Mouse (Mus musculus) hindbrain, embryonic 15.5 days (tissue): ENCODE measurements around the gene Nfib. TPM values are rescaled to one million over a fixed set of nuclear protein-coding genes. Genes with fewer than 3 reads are reported as not detected.
A peak's percentile ranks its signal among the peaks of the same experiment; 100 is the strongest.

ENCODE experiments used
- ATAC-seq: fragments of 200-750 bp; cut with Nextera tagmentation; 2 replicates; pipeline ENCODE4 v1.8.0; 2017; ENCODE audit warnings: low read depth, moderate number of reproducible peaks, moderate TSS enrichment; ENCODE audit not compliant: low FRiP score
- H3K27ac ChIP-seq: fragments of 300-500 bp; sonication (generic); replicated peaks from 2 replicates; pipeline ENCODE4 v1.5.1; 2015; ENCODE audit warnings: mild to moderate bottlenecking, inconsistent platforms
- H3K27me3 ChIP-seq: fragments of 300-500 bp; sonication (generic); 2 replicates; pipeline ENCODE4 v1.6.1; 2015; ENCODE audit warnings: control low read depth, inconsistent platforms
- H3K36me3 ChIP-seq: fragments of 300-500 bp; sonication (generic); 2 replicates; pipeline ENCODE4 v1.6.1; 2015; ENCODE audit warnings: control low read depth, inconsistent platforms
- H3K4me1 ChIP-seq: fragments of 300-500 bp; sonication (generic); replicated peaks from 2 replicates; pipeline ENCODE4 v1.6.1; 2015; ENCODE audit warnings: control low read depth, inconsistent platforms
- H3K4me2 ChIP-seq: fragments of 300-500 bp; sonication (generic); 2 replicates; pipeline ENCODE4 v1.6.1; 2015; ENCODE audit warnings: moderate library complexity, mild to moderate bottlenecking, inconsistent platforms
- H3K4me3 ChIP-seq: fragments of 300-500 bp; sonication (generic); 2 replicates; pipeline ENCODE4 v1.5.1; 2015; ENCODE audit warnings: mild to moderate bottlenecking, inconsistent platforms
- H3K9ac ChIP-seq: fragments of 300-500 bp; sonication (generic); 2 replicates; pipeline ENCODE4 v1.6.1; 2015; ENCODE audit warnings: inconsistent platforms
- H3K9me3 ChIP-seq: fragments of 300-500 bp; sonication (generic); 2 replicates; pipeline ENCODE4 v1.6.1; 2016; ENCODE audit warnings: control low read depth, inconsistent platforms
- WGBS: fragments of 180-500 bp; shearing (Covaris S2); methylation state at CpG from one replicate; pipeline ENCODE4 v1.1.7; 2015; 5-methylcytosine and 5-hydroxymethylcytosine counted together
- polyA plus RNA-seq: library from polyadenylated mRNA; unstranded; fragments of >200 nt; fragmentation: Nextera tagmentation; extraction: Ambion mirVana; gene quantifications from 2 replicates; pipeline ENCODE4 v1.2.1, GENCODE M21; 2015

Gene Nfib
- polyA plus RNA-seq, 1 experiment from 2014 or later, result 72.5 TPM

DNA sequence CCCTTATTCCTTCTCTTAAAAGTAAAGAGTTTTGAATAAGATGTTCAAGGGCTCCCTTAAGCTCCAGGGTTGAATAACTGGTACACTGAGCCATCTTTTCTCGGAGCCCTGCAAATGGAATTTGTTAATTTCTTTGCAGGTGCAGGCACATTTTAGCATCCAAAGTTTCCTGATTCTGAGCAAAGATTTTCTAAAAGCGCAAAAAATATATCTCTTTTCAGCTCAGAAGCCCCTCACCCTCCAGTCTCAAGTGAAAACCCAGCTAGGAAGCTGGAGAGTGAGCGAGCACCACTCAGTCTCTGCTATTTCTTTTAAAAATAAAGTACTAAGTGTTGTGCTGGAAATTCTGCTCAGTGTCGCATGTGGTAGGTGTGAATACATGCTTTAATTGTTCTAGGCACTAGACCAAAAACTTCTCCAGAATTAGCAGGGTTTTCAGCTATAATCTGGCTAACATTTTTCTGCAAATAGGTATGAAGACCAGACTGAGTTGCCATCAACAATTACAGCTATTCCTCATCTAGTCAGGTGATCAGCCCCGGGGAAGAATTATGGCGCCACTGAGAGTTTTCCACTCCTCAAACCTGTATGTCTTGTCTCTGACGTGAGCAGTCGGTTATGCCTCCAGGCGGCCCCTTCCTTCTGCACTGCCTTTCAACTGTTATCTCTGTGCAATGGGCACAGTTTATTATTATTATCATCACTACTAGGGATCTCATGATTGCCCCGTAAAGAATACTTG, 162.7 kb downstream of the Nfib start:
- Histone ChIP-seq H3K9ac (no peak overlapping the region), H3K36me3 (no peaks in the 10 kb centered on the region), H3K4me2 (no peak overlapping the region), H3K4me3 (no peak overlapping the region), H3K27me3 (0 out of 2 replicates have a peak, but pooled peaks cover 3% of the 10 kb centered on the region), H3K4me1 (peaks cover 20% of the 10 kb centered on the region), H3K27ac (no peak overlapping the region), H3K9me3 (no peaks in the 10 kb centered on the region)
- 61% methylated on average over 10 of the region's 10 CpGs for WGBS
- no peak for ATAC-seq

DNA sequence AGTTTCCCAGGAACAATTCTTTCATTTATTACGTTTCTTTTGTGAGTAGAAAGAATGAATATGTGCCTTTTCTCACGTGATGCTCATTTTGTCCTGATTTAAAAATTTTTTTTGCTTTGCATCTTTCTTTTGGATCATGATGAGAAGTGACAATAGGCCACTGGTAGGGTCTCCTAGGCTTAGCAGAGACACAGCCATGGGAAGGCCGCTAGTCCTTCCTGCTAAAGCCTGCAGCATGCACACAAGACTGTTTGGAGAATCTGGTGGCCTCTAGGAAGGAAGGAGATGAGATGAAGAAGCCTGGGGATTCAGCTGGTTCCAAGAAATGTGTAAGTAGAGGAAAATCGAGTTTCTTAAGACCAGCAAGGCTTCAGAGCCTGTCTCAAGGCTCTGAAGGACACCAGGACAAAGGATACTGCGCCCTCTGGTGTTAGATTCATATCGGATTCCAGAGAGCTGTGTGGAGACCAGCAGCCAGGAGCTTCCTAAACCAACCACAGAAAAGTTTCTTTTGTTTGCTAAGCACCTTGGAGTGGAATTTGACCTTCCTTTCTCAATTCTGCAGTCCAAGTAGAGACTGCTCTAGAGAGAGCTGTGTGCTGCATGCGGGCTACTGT, 163.5 kb downstream of the Nfib start:
- Histone ChIP-seq H3K27me3 (0 out of 2 replicates have a peak, but pooled peaks cover 3% of the 10 kb centered on the region), H3K4me3 (no peak overlapping the region), H3K9ac (no peak overlapping the region), H3K27ac (0 out of 2 replicates have a peak overlapping the region, but pooled peaks have one; percentile 39), H3K9me3 (no peaks in the 10 kb centered on the region), H3K4me1 (peaks cover 28% of the 10 kb centered on the region), H3K36me3 (no peaks in the 10 kb centered on the region), H3K4me2 (no peak overlapping the region)
- peak; percentile 85 for ATAC-seq
- 30% methylated on average over 7 of the region's 7 CpGs for WGBS

DNA sequence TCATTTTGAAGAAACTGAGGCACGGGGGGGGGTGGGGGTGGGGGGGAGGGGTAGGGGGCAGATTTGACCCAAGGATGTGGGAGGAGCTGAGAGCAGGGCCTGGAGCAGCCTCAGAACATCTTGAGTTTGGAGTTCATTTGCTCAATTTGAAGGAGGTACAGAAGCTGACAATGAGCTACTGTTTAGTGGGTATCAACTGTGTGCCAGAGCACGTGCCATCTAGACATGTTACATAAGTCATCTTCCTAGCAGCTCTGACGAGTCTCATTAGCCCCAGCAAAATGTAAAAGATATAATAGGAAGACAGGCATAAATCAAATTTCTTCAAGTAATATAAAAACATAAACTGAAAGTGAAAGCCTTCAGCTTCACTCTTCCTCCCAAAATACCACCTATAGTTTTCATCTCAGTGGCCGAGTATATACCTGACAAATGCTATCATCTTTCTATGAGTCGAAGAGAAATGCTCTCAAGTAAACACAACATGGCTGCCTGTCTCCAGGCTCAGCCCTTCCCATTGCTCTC, 165.0 kb downstream of the Nfib start:
- ATAC-seq, result no peak
- Histone ChIP-seq H3K9ac (no peak overlapping the region), H3K9me3 (no peaks in the 10 kb centered on the region), H3K4me2 (no peak overlapping the region), H3K36me3 (no peaks in the 10 kb centered on the region), H3K27me3 (peaks cover 11% of the 10 kb centered on the region; the same call in 1 of the 2 replicates), H3K4me1 (peaks cover 42% of the 10 kb centered on the region), H3K27ac (no peak overlapping the region), H3K4me3 (no peak overlapping the region)
- 57% methylated on average over 5 of the region's 5 CpGs for WGBS

DNA sequence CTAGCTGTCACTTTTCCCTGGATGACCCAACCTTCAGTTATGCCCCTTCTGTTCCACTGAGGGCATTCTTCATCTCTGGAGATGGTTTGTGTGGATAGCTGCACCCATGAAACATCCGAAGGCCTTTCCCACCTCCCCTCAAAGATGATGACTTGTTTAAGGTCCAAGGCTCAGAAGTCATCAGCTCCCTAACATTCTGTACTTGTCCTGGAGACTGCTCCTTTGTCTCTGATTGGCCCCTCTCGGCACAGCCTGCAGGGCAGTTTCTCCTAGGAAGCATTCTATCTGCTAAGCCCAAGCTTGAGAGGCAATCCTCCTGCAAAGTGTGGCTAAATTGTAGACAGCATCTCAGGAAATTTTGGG, 165.5 kb downstream of the Nfib start:
- H3K4me2 ChIP-seq, result peak overlapping the region; percentile 60
- no peak overlapping the region for H3K9ac ChIP-seq
- ATAC-seq, result no peak
- peaks cover 42% of the 10 kb centered on the region for H3K4me1 ChIP-seq
- H3K27me3 ChIP-seq, result peaks cover 15% of the 10 kb centered on the region; the same call in 1 of the 2 replicates
- H3K27ac ChIP-seq, result peak overlapping the region; percentile 69
- no peaks in the 10 kb centered on the region for H3K36me3 ChIP-seq
- no peaks in the 10 kb centered on the region for H3K9me3 ChIP-seq
- no peak overlapping the region; the same call in 1 of the 2 replicates for H3K4me3 ChIP-seq
- WGBS, result 17% methylated on average over 2 of the region's 2 CpGs

DNA sequence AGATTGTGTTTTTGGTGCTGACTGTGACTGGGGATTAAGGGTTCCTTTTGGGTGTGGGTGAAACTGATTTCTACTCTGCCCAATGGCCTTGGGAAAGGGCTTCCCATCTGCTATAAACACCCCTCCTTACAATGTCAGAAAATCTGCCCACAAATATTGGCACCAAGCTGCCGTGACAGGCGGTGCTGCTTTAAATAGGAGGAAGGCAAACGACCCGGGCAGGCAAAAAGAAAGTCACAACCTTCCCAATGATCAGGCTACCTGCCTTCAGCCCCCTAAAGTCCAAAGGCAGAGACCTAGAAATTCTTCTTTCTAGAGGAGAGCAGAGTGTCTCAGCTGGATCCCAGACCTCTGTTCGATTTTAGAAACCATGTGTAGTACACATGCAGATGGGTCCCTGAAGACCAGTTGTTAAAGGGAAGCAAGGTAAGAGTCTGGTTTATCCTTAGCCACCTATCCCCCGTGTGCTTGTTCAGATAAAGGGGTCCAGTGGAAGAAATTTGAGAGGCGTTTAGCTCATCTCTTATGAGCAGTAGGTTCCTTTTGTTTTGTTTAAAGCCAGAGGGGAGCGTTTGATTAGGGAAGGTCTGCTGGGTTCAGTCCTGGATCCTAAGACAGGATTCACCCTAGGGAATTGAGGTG, 166.0 kb downstream of the Nfib start:
- H3K4me2 ChIP-seq, result peak overlapping the region; percentile 60
- no peak overlapping the region for H3K9ac ChIP-seq
- peaks cover 42% of the 10 kb centered on the region for H3K4me1 ChIP-seq
- no peaks in the 10 kb centered on the region for H3K9me3 ChIP-seq
- no peak for ATAC-seq
- 20% methylated on average over 8 of the region's 8 CpGs for WGBS
- H3K4me3 ChIP-seq, result peak overlapping the region; percentile 10; the same call in 1 of the 2 replicates
- no peaks in the 10 kb centered on the region for H3K36me3 ChIP-seq
- peaks cover 16% of the 10 kb centered on the region; the same call in 1 of the 2 replicates for H3K27me3 ChIP-seq
- peak overlapping the region; percentile 69 for H3K27ac ChIP-seq

DNA sequence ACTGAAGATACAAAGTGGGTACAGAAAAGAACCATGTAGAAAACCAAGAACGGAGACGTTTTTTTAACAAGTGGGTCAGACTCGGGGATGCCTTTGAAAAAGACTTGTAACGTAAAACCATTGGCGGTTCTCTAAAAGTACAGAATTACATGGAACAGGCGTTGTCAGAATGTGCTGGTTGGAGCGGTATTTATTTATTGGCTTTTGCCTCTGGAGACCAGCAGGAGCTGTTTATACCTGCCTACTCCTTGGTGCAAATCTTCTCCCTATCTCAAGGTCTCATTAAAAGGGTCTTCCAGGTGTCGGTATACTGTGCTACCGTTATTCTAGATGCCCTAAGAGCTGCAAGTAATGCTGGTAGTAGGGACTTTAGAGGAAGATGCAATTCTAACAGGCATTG, 166.7 kb downstream of the Nfib start:
- Histone ChIP-seq H3K27ac (peak overlapping the region; percentile 69), H3K4me2 (peak overlapping the region; percentile 60), H3K9me3 (no peaks in the 10 kb centered on the region), H3K4me3 (peak overlapping the region; percentile 35), H3K4me1 (peaks cover 47% of the 10 kb centered on the region), H3K9ac (peak overlapping the region; percentile 39), H3K36me3 (no peaks in the 10 kb centered on the region), H3K27me3 (peaks cover 16% of the 10 kb centered on the region; the same call in 1 of the 2 replicates)
- WGBS, result 6% methylated on average over 9 of the region's 9 CpGs
- ATAC-seq, result no peak

DNA sequence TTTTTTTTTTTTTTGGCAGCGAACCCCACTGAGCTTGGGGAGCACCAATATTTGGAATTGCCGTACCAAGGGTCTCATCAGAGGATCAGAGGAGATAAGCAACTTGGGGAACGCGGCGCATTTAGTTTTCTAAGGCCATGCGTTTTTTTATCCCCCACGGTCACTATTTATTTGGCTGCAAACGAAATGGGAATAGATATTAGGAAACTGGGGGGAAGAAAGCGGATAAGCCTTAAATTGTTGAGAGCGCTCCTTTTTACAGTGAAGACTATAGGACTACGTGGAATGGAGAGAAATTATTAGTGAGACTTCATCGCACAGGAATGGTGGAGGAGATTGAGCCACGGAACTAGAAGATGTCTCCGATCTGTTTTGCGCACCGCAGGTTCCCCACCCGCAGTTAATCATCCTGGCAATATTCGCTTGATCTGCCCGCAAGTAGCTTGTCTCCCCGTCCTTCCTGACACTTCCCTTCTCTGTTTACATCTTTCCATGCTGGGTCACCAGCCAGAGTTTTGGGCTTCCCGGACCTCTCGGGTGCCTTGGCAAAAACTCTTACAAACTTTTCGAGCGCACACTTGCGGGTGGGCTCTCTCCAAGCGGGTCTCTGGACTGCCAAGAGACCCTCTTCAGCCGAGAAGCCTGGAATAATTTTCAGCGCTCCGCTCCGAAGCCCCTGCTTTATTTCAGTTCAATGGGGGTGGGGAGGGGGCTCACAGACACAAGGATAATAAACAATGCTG, 167.3 kb downstream of the Nfib start:
- 2% methylated on average over 30 of the region's 30 CpGs for WGBS
- no peak for ATAC-seq
- H3K27ac ChIP-seq, result peak overlapping the region; percentile 69

DNA sequence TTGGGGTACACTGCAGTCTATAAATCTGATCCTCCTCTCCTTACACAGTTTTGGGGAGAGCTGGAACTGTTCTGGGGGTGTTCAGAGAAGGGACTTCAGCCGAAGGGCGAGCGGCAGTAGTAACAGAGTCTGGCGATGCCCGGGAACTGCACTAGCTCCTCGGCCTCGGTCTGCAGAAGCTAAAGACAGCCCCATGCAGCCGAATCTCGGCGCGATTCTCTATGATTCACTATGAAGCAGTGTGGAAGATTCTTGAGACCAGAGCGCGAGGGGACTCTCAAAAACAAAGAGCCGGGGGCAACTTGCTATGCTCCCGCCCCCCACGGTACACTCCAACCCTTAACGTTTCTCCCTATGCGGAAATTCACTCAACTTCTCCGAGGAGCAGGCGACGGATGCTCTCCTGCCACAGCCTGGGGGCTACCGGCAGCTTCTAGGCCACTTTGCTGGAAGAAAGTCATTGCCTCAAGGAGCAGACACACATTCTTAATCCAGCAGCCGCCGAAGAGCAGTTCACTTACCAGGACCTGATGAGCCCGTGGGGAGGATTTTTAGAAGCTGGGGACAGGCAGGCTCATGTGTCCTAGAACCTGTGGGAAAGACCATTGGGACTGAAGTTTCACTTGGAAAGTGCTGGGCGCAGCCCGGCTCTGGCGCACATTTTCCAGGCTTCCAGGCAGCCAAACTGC, 168.1 kb downstream of the Nfib start:
- Histone ChIP-seq H3K4me3 (peak overlapping the region; percentile 35), H3K9me3 (no peaks in the 10 kb centered on the region), H3K4me2 (peak overlapping the region; percentile 60), H3K27me3 (peaks cover 16% of the 10 kb centered on the region; the same call in 1 of the 2 replicates), H3K36me3 (no peaks in the 10 kb centered on the region), H3K9ac (peak overlapping the region; percentile 39), H3K27ac (peak overlapping the region; percentile 69), H3K4me1 (peaks cover 55% of the 10 kb centered on the region)
- 1% methylated on average over 28 of the region's 28 CpGs for WGBS
- ATAC-seq, result no peak

More for the DNA sequence above, 167.3 kb downstream of the Nfib start:
- Histone ChIP-seq H3K4me3 (peak overlapping the region; percentile 35), H3K9ac (peak overlapping the region; percentile 39), H3K4me2 (peak overlapping the region; percentile 60), H3K9me3 (no peaks in the 10 kb centered on the region), H3K36me3 (no peaks in the 10 kb centered on the region), H3K27me3 (peaks cover 16% of the 10 kb centered on the region; the same call in 1 of the 2 replicates), H3K4me1 (peaks cover 50% of the 10 kb centered on the region)

DNA sequence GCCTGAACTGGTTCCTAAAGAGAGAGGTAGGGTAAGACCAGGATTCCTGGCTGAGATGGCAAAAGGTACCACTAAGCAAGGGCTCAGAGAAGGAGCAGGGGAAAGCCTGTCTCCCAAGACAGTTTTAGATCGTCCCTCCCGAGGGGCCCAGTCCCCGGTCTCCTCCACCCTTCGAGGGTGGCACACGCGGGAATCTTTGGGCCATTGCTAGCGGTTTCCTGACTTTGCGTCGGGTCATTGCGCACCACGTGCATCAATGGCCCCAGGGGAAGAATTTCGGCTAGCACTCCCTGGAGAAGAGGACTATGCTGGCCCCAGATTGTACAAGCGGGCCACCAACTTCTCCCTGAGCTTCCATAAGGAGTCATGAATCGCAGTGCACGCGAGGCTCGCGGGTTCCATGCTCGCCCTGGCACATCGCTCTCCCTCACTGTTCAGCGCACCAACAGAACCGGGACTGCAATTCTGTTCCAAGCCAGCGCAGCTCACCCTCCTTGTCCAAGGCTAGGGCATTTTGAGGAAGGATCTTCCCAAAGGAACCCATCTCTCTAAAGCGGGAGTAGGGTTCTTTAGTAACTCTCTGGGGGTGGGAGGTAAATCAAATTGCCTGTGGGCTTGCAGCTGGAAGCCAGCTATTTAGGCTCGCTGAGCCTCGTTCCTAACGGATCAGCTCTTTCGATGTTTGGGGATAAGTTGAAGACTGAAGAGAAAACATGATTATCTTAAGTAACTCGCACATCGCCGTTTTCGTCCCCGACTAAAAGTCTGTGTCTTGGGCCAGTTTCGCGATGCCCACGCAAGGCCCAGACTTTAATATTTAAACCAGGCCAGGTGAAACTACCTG, 168.9 kb downstream of the Nfib start:
- 7% methylated on average over 36 of the region's 36 CpGs for WGBS
- H3K27ac ChIP-seq, result peak overlapping the region; percentile 69
- ATAC-seq, result no peak

More for the DNA sequence above, 168.9 kb downstream of the Nfib start:
- Histone ChIP-seq H3K9ac (peak overlapping the region; percentile 39), H3K4me1 (peaks cover 59% of the 10 kb centered on the region), H3K36me3 (no peaks in the 10 kb centered on the region), H3K27me3 (peaks cover 16% of the 10 kb centered on the region; the same call in 1 of the 2 replicates), H3K4me2 (peak overlapping the region; percentile 60), H3K4me3 (peak overlapping the region; percentile 35), H3K9me3 (no peaks in the 10 kb centered on the region)
